Mouse (Mus musculus) spleen, adult 2 months (tissue): ENCODE measurements around the gene Kl. TPM values are rescaled to one million over a fixed set of nuclear protein-coding genes. Genes with fewer than 3 reads are reported as not detected.

ENCODE experiments used
- DNase-seq, 2 experiments: peaks; one replicate each; pipeline versions ENCODE4 v3.0.0 to v3.0.0-alpha.2; 2012 to 2021; ENCODE audit warnings: low spot score in 2 of 2, low read depth in 1 of 2
- H3K27ac ChIP-seq: fragments of 200-500 bp; 2 replicates; pipeline ENCODE4 v1.5.1; 2012; ENCODE audit warnings: low read length, inconsistent platforms; ENCODE audit not compliant: insufficient read depth
- H3K27me3 ChIP-seq: fragments of 200-500 bp; 2 replicates; pipeline ENCODE4 v1.6.1; 2012; ENCODE audit warnings: mild to moderate bottlenecking, moderate library complexity, low read length, inconsistent platforms; ENCODE audit not compliant: control insufficient read depth, insufficient read depth
- H3K36me3 ChIP-seq: fragments of 200-500 bp; 2 replicates; pipeline ENCODE4 v1.6.1; 2012; ENCODE audit warnings: mild to moderate bottlenecking, low read length, inconsistent platforms; ENCODE audit not compliant: control insufficient read depth, insufficient read depth
- H3K4me1 ChIP-seq: fragments of 200-500 bp; 2 replicates; pipeline ENCODE4 v1.6.1; 2011; ENCODE audit warnings: inconsistent platforms; ENCODE audit not compliant: control insufficient read depth, insufficient read depth, insufficient read length
- H3K4me3 ChIP-seq: fragments of 200-500 bp; 2 replicates; pipeline ENCODE4 v1.5.1; 2011; ENCODE audit warnings: mild to moderate bottlenecking, inconsistent platforms; ENCODE audit not compliant: insufficient read depth, insufficient read length; ENCODE audit errors: extremely low read depth
- CTCF ChIP-seq: fragments of 200-500 bp; IDR thresholded peaks from 2 replicates; pipeline ENCODE4 v1.5.1; 2011; ENCODE audit warnings: mild to moderate bottlenecking, inconsistent platforms; ENCODE audit not compliant: insufficient read depth, insufficient read length, insufficient replicate concordance; ENCODE audit errors: extremely low read depth
- POLR2A ChIP-seq: fragments of 200-500 bp; IDR thresholded peaks from 2 replicates; pipeline ENCODE4 v1.6.1; 2011; ENCODE audit warnings: low read depth, low read length, inconsistent platforms
- WGBS: fragments of 180-500 bp; shearing (Covaris S2); methylation state at CpG from one replicate; pipeline ENCODE4 v1.1.7; 2018; 5-methylcytosine and 5-hydroxymethylcytosine counted together
- polyA plus RNA-seq: library from polyadenylated mRNA; depleted of rRNA; stranded (reverse); fragments of >200 nt; gene quantifications from 2 replicates; pipeline ENCODE4 v1.2.3, GENCODE M21; 2012

Gene Kl
- polyA plus RNA-seq, 1 experiment: 0.05 TPM

DNA sequence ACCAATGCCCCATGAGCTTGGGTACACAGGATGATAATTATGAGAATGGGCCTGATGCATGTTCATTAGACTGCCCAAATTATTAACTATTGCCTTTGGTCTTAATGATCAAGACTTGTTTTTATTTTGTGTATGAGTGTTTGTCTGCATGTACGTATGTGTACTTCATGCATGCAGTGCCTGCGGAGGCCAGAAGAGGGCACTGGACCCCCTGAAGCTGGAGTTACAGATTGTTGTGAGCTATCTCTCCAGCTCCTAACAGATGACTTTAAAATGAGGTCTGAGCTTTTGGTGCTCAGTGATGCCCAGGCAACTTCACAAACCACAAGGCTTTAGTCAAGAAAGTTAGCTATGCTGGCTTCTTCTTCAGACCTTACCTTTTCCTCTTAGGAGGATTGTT is 6.8 kb upstream of the Kl start:
- Histone ChIP-seq H3K4me1 (no peaks in the 10 kb centered on the region), H3K27me3 (no peaks in the 10 kb centered on the region), H3K27ac (no peak overlapping the region), H3K36me3 (no peaks in the 10 kb centered on the region), H3K4me3 (no peak overlapping the region)
- 96% methylated on average over 2 of the region's 2 CpGs for WGBS
- DNase-seq: no peak
- TF ChIP-seq POLR2A (no peak), CTCF (no peak)

DNA sequence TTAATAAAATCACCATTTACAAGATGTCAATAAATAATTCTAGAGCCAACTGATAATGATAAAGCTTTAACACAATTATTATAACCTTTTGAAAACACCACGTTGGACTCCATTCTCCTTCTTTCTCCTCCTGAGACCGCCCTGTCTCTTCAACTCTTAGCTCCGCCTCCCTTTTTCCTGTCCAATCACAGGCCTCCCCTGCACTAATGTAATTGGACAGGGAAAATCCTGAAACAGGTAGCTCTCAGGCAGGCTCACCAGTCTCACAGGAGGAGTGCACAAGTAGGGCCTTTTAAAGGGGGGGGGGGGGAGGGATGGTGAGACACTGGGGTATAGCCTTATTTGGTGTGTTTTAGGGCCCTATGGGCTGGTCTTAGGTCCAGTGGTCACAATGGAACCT is 3.3 kb upstream of the Kl start:
- DNase-seq: no peak
- Histone ChIP-seq H3K27me3 (peaks cover 9% of the 10 kb centered on the region), H3K4me1 (peaks cover 4% of the 10 kb centered on the region; the same call in 1 of the 2 replicates), H3K27ac (no peak overlapping the region), H3K36me3 (no peaks in the 10 kb centered on the region), H3K4me3 (no peak overlapping the region)
- 84% methylated on average over 3 of the region's 3 CpGs for WGBS
- TF ChIP-seq CTCF (no peak), POLR2A (no peak)

DNA sequence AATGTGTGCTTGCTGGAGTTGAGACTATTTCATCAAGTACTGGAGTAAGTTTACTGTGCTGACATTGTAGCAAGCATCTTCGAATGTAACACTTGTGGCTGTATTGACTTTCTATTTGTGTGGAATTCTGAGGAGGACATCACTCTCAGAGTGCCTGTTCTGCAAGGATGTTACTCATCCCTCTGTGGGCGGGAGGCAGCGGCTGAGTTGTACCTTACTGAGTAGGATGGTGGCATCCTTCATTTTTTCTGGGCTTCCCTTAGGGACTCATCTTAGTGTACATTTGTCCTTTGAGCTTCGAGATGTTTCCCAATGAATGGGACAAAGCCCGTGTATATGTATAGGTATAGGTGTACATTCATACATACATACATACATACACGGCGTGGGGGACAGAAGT is 1.1 kb upstream of the Kl start:
- TF ChIP-seq POLR2A: no peak
- TF ChIP-seq CTCF: no peak
- WGBS: 86% methylated on average over 7 of the region's 7 CpGs
- H3K27ac ChIP-seq: no peak overlapping the region

DNA sequence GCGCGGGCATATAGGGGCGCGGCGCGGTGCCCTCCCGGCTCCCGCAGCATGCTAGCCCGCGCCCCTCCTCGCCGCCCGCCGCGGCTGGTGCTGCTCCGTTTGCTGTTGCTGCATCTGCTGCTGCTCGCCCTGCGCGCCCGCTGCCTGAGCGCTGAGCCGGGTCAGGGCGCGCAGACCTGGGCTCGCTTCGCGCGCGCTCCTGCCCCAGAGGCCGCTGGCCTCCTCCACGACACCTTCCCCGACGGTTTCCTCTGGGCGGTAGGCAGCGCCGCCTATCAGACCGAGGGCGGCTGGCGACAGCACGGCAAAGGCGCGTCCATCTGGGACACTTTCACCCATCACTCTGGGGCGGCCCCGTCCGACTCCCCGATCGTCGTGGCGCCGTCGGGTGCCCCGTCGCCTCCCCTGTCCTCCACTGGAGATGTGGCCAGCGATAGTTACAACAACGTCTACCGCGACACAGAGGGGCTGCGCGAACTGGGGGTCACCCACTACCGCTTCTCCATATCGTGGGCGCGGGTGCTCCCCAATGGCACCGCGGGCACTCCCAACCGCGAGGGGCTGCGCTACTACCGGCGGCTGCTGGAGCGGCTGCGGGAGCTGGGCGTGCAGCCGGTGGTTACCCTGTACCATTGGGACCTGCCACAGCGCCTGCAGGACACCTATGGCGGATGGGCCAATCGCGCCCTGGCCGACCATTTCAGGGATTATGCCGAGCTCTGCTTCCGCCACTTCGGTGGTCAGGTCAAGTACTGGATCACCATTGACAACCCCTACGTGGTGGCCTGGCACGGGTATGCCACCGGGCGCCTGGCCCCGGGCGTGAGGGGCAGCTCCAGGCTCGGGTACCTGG is 488 bp downstream of the Kl start:
- no peak overlapping the region for H3K27ac ChIP-seq
- WGBS: 8% methylated on average over 82 of the region's 89 CpGs
- no peak overlapping the region for H3K4me3 ChIP-seq
- DNase-seq: no peak
- peaks cover 4% of the 10 kb centered on the region; the same call in 1 of the 2 replicates for H3K4me1 ChIP-seq
- TF ChIP-seq POLR2A (no peak), CTCF (no peak)
- H3K27me3 ChIP-seq: peaks cover 9% of the 10 kb centered on the region
- H3K36me3 ChIP-seq: no peaks in the 10 kb centered on the region

More for the DNA sequence above, 1.1 kb upstream of the Kl start:
- Histone ChIP-seq H3K36me3 (no peaks in the 10 kb centered on the region), H3K4me1 (peaks cover 4% of the 10 kb centered on the region; the same call in 1 of the 2 replicates), H3K4me3 (no peak overlapping the region), H3K27me3 (peaks cover 9% of the 10 kb centered on the region)
- no peak for DNase-seq

DNA sequence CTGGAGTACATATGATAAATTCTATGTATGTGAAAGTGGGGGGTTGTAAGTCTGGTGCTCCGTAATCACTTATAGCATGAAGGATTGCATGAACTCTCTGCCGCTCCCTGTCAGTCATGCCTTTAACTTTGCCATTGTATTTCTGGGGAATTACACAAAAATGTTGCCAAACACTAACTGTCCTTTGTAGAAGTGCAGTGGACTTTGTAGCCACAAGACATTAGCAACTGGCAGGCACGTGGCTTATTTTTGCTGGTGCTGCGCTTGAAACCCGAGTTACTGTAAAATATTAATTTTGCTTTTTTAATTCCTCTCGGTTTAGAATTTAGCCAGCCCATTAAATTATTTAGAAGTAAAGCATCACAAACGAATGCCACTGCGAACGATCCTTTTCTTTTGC is 2.4 kb downstream of the Kl start:
- TF ChIP-seq POLR2A: no peak
- TF ChIP-seq CTCF: no peak
- WGBS: 88% methylated on average over 9 of the region's 9 CpGs
- Histone ChIP-seq H3K27ac (no peak overlapping the region), H3K36me3 (no peaks in the 10 kb centered on the region), H3K4me1 (peaks cover 4% of the 10 kb centered on the region; the same call in 1 of the 2 replicates), H3K27me3 (peaks cover 9% of the 10 kb centered on the region), H3K4me3 (no peak overlapping the region)
- DNase-seq: no peak

DNA sequence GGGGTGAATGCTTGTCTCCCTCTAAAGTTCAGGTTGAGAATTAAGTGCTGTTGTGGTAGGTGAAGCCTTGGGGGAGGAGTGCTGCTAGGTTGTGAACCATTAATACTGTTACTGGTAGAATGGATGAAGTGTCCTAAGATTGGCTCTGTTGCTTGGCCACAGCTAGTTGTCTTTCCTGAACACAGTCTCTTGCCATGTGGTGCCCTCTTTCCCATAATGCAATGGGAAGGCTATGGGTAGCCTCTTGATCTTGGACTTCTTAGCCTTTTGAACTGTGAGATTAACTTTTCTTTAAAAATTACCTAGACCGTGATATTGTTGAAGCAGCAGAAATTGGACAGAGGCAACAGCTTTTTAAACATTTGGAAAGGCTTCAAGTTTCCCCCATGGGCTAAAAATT is 7.5 kb downstream of the Kl start:
- DNase-seq: no peak
- no peaks in the 10 kb centered on the region for H3K4me1 ChIP-seq
- TF ChIP-seq POLR2A (no peak), CTCF (no peak)
- 92% methylated on average over 1 of the region's 1 CpGs for WGBS
- H3K36me3 ChIP-seq: no peaks in the 10 kb centered on the region
- H3K27ac ChIP-seq: no peak overlapping the region
- H3K4me3 ChIP-seq: no peak overlapping the region
- no peaks in the 10 kb centered on the region for H3K27me3 ChIP-seq

DNA sequence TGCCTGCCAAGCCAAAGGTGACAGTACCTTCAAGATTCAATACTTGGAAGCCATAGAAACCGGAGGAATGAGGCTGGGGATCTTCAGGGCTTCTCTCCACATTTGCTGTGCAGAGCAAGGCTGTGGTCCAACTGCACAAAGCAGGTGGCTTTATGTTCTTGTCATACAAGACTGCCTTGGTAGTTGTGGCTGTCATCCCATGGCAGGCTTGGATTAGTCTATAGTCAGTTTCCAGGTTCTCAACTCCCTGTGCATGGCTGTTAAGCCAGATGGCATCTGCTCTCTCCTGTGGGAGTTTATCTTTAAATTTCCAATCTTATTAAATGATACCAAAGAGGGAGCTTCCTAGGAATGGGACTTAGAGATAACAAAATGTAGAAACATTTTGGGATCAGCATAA is 9.2 kb downstream of the Kl start:
- Histone ChIP-seq H3K4me3 (no peak overlapping the region), H3K27me3 (no peaks in the 10 kb centered on the region), H3K27ac (no peak overlapping the region), H3K36me3 (no peaks in the 10 kb centered on the region), H3K4me1 (no peaks in the 10 kb centered on the region)
- 69% methylated on average over 1 of the region's 1 CpGs for WGBS
- TF ChIP-seq CTCF (no peak), POLR2A (no peak)
- DNase-seq: no peak
